In the genomic region with DNA sequence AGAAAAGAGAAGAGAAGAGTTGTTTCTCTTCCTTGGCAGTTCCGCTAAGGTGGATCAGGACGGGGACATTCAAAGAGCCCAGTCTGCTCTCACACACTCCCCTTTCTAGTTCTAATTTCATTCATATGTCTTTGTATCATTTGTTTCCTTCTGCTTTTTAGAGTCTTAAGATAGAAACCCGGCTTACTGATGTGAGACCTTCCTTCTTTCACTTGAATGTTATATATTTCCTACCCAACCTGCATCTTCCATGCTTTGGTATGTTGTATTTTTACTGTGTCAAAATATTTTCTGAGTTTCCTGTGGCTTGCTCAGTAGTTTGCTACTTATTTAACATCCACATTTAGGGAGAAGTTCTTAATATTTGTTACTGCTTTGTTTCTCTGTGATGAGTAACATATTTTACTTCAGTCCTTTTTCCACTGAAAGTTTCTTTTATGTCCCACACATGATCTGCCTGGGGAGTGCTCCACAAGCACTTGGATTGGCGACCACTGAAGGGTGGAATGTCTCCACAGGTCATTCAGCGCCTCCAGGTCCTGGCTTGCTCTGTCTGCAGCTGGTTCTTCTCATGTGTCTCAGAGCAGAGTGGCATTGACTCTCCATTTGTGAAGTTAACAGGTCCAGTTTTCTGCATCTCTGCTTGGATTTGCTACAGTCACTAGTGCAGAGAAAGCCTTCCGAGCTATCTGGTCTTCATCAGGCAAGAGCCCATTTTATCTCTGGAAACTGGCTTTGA, we compare ENCODE assay signal across 28 mouse cellular contexts. TPM values are rescaled to one million over a fixed set of nuclear protein-coding genes. Genes with fewer than 3 reads are reported as not detected.
A peak's percentile ranks its signal among the peaks of the same experiment; 100 is the strongest.
DNase-seq lines count a peak whose midpoint lies in the region; ATAC-seq and TF ChIP-seq lines count a peak whose summit lies in the region.
"Had no signal": no experiment of that assay in that cellular context is flagged by ENCODE, and none has a peak within 500 bp of the region (broad histone marks: within the 10 kb centered on the region; RNA-seq: fewer than 3 reads in every experiment).

No protein-coding gene starts in this region.

- peak; percentile 24 for DNase-seq in gastrocnemius, adult 18-20 months (ENCODE audit: low spot score)
- DNase-seq in gastrocnemius, postnatal 25 days: no peak
- peak; percentile 78 for DNase-seq in kidney, postnatal 0 days (ENCODE audit: low spot score)
- DNase-seq in kidney, adult 18-20 months: no peak
- peak; percentile 41 for DNase-seq in CH12.LX (ENCODE audit: extremely low read depth)
- DNase-seq in splenic B cell, adult 2 months (ENCODE audit: low read depth, low spot score): peak; percentile 73
- DNase-seq in lung, adult 2 months: no peak
- DNase-seq: cerebellum, adult 11-12 months; cerebellum, adult 9-11 months; heart, postnatal 14 days; kidney, adult 11 months; layer of hippocampus, adult 9-11 months; liver; lung, embryonic 14.5 days; lung, postnatal 14 days; right cerebral cortex, adult 18-20 months; spleen, adult 18-20 months; thymus, postnatal 14 days had no signal

- TF ChIP-seq CTCF in kidney, postnatal 0 days (IDR thresholded peaks at IDR 0.05; ENCODE audit: low read depth): no peak
- no peak for TF ChIP-seq CTCF in CH12.LX (conservative IDR thresholded peaks at IDR 0.05 in 1 of 2, IDR thresholded peaks at IDR 0.05 in 1 of 2; ENCODE audit: low read depth in 2 of 2, low read length in 2 of 2)
- no peak for TF ChIP-seq CTCF in lung, adult 2 months (IDR thresholded peaks at IDR 0.05; ENCODE audit: insufficient read depth, low read length)

- H3K4me3 ChIP-seq in kidney, postnatal 0 days (replicated peaks; ENCODE audit: low read depth, low read length): no peak overlapping the region
- no peak overlapping the region for H3K4me3 ChIP-seq in CH12.LX (replicated peaks in 1 of 3; ENCODE audit: low read depth in 2 of 3, low read length in 2 of 3, poor library complexity in 1 of 3)
- no peak overlapping the region for H3K4me3 ChIP-seq in lung, adult 2 months (replicated peaks; ENCODE audit: extremely low read depth, low read depth, low read length)
- H3K4me3 ChIP-seq: embryonic facial prominence, embryonic 13.5 days; forebrain, embryonic 10.5 days; forebrain, embryonic 15.5 days; hindbrain, embryonic 10.5 days; hindbrain, embryonic 15.5 days had no signal

- ATAC-seq in kidney, postnatal 0 days (replicated peaks; ENCODE audit: low FRiP score, low read depth): peak; percentile 42
- ATAC-seq: forebrain, embryonic 15.5 days; inflammation-experienced regulatory T-cells, adult 6 months; midbrain, embryonic 16.5 days had no signal

- in situ Hi-C loops in CH12.LX (cut with MboI; ENCODE audit: low pct_ligation_motif_present, low pct_unique_long_range_greater_than_20kb, low sequenced_read_pairs): no loop called here

- H3K27ac ChIP-seq in kidney, postnatal 0 days: peak overlapping the region; percentile 36; the same call in 1 of the 2 replicates
- H3K27ac ChIP-seq in CH12.LX (ENCODE audit: insufficient read depth, low read depth): peak overlapping the region; percentile 40; the same call in 1 of the 2 replicates
- H3K27ac ChIP-seq: embryonic facial prominence, embryonic 13.5 days; forebrain, embryonic 10.5 days; forebrain, embryonic 15.5 days; hindbrain, embryonic 10.5 days; hindbrain, embryonic 15.5 days; liver, embryonic 14.5 days had no signal

- no peaks in the 10 kb centered on the region for H3K9me3 ChIP-seq in kidney, postnatal 0 days (replicated peaks; ENCODE audit: low read length)
- H3K9me3 ChIP-seq in CH12.LX (replicated peaks; ENCODE audit: low read length): no peaks in the 10 kb centered on the region
- H3K9me3 ChIP-seq: embryonic facial prominence, embryonic 13.5 days; forebrain, embryonic 10.5 days; forebrain, embryonic 15.5 days; hindbrain, embryonic 10.5 days; hindbrain, embryonic 15.5 days had no signal

- 0 out of 2 replicates have a peak, but pooled peaks cover 2% of the 10 kb centered on the region for H3K79me2 ChIP-seq in CH12.LX (replicated peaks; ENCODE audit: control insufficient read depth, extremely low read depth, insufficient read depth, poor library complexity, severe bottlenecking)

- no peak overlapping the region for H3K4me2 ChIP-seq in kidney, postnatal 0 days (ENCODE audit: low read length)
- no peak overlapping the region for H3K4me2 ChIP-seq in CH12.LX (ENCODE audit: insufficient read depth, low read depth, poor library complexity, severe bottlenecking)
- H3K4me2 ChIP-seq: embryonic facial prominence, embryonic 13.5 days; forebrain, embryonic 15.5 days; hindbrain, embryonic 15.5 days; lung, embryonic 14.5 days; midbrain, embryonic 11.5 days had no signal

- TF ChIP-seq RAD21 in CH12.LX (IDR thresholded peaks at IDR 0.05; ENCODE audit: low read depth, low read length): no peak

- H3K27me3 ChIP-seq in kidney, postnatal 0 days (ENCODE audit: insufficient read depth, low read length): no peaks in the 10 kb centered on the region
- H3K27me3 ChIP-seq in CH12.LX (replicated peaks): no peaks in the 10 kb centered on the region
- H3K27me3 ChIP-seq in splenic B cell, adult 2 months (ENCODE audit: control insufficient read depth, insufficient read depth, low read length, poor library complexity, severe bottlenecking): no peaks in the 10 kb centered on the region
- H3K27me3 ChIP-seq: embryonic facial prominence, embryonic 13.5 days; forebrain, embryonic 15.5 days; hindbrain, embryonic 15.5 days had no signal

- 53% methylated on average over 6 of the region's 6 CpGs for WGBS in kidney, postnatal 0 days
- 77% methylated on average over 6 of the region's 6 CpGs for WGBS in lung, adult 2 months

- H3K36me3 ChIP-seq in kidney, postnatal 0 days (ENCODE audit: insufficient read depth, low read length): peaks cover 4% of the 10 kb centered on the region; the same call in 1 of the 2 replicates
- H3K36me3 ChIP-seq in CH12.LX (replicated peaks in 1 of 2; ENCODE audit: control insufficient read depth in 1 of 2, insufficient read depth in 1 of 2, low read length in 1 of 2): peaks cover 5 to 15% of the 10 kb centered on the region in 2 experiments
- no peaks in the 10 kb centered on the region for H3K36me3 ChIP-seq in splenic B cell, adult 2 months (ENCODE audit: control insufficient read depth, insufficient read depth, low read length, poor library complexity, severe bottlenecking)
- H3K36me3 ChIP-seq: embryonic facial prominence, embryonic 13.5 days; forebrain, embryonic 10.5 days; forebrain, embryonic 15.5 days; hindbrain, embryonic 10.5 days; hindbrain, embryonic 15.5 days had no signal

- H3K4me1 ChIP-seq in kidney, postnatal 0 days (replicated peaks; ENCODE audit: insufficient read depth, low read length): 0 out of 2 replicates have a peak, but pooled peaks cover 17% of the 10 kb centered on the region
- H3K4me1 ChIP-seq in CH12.LX (ENCODE audit: control insufficient read depth in 1 of 2, insufficient read depth in 2 of 2): peaks cover 12 to 73% of the 10 kb centered on the region in 2 experiments
- peaks cover 2% of the 10 kb centered on the region; the same call in 1 of the 2 replicates for H3K4me1 ChIP-seq in lung, adult 2 months (ENCODE audit: control insufficient read depth, insufficient read depth, low read length)
- H3K4me1 ChIP-seq: embryonic facial prominence, embryonic 13.5 days had no signal

- dilution Hi-C loops in CH12.LX (cut with MboI; ENCODE audit: extremely low pct_ligation_motif_present, extremely low pct_unique_long_range_greater_than_20kb, low sequenced_read_pairs): no loop called here

- no peak; the same call in 1 of the 2 replicates for TF ChIP-seq EP300 in CH12.LX (IDR thresholded peaks at IDR 0.05; ENCODE audit: low read length)

- H3K9ac ChIP-seq in kidney, postnatal 0 days (ENCODE audit: low read depth, low read length): no peak overlapping the region
- 0 out of 2 replicates have a peak overlapping the region, but pooled peaks have one; percentile 19 for H3K9ac ChIP-seq in CH12.LX (ENCODE audit: insufficient read depth, low read depth)
- H3K9ac ChIP-seq: embryonic facial prominence, embryonic 13.5 days; forebrain, embryonic 15.5 days; hindbrain, embryonic 15.5 days; liver, embryonic 14.5 days; lung, embryonic 14.5 days had no signal

- no peak for TF ChIP-seq POLR2A in CH12.LX (IDR thresholded peaks at IDR 0.05; ENCODE audit: low read depth, low read length)
- no peak for TF ChIP-seq POLR2A in lung, adult 2 months (IDR thresholded peaks at IDR 0.05; ENCODE audit: borderline replicate concordance, extremely low read depth, low read depth, low read length)

TF ChIP-seq in CH12.LX, 34 proteins besides CTCF, POLR2A, EP300 and RAD21:
- TF ChIP-seq ZNF384 (IDR thresholded peaks at IDR 0.05; ENCODE audit: low read depth, low read length) (no peak), TBP (conservative IDR thresholded peaks at IDR 0.05; ENCODE audit: low read depth, low read length) (no peak)

RNA-seq across cellular contexts. Expression of a gene that starts 51.2 kb away (rescaled TPM):
- total RNA-seq in gastrocnemius, adult 18-20 months (2021): under 1 TPM in 1 of 2 experiments, not detected in 1; 0.07 TPM
- under 1 TPM; 0.08 to 0.11 TPM for total RNA-seq in gastrocnemius, postnatal 25 days (2021)
- 0.68 and 0.74 TPM in 2 replicates for polyA plus RNA-seq in kidney, postnatal 0 days (2015; fragmentation: Nextera tagmentation; extraction: Ambion mirVana)
- 0.34 and 0.38 TPM in 2 replicates for total RNA-seq in CH12.LX (2012; rRNA removed)
- total RNA-seq in CH12.LX (2014; rRNA removed): 0.05 and 0.26 TPM in 2 replicates
- polyA plus RNA-seq in CH12.LX (2012; ENCODE audit: insufficient read length, low read depth): 0.33 and 0.41 TPM in 2 replicates
- polyA plus RNA-seq in lung, adult 2 months (2012; rRNA removed): 0.37 and 0.82 TPM in 2 replicates
- total RNA-seq: granulocyte monocyte progenitor cell, adult 5-6 weeks had no signal

RNA-seq across cellular contexts. Expression of a gene that starts 51.5 kb away (rescaled TPM):
- total RNA-seq in gastrocnemius, adult 18-20 months (2021): 10 to 100 TPM; 15.4 to 17.4 TPM
- total RNA-seq in gastrocnemius, postnatal 25 days (2021): 10 to 100 TPM; 10.5 to 11.6 TPM
- polyA plus RNA-seq in kidney, postnatal 0 days (2015; fragmentation: Nextera tagmentation; extraction: Ambion mirVana): 2.4 and 2.6 TPM in 2 replicates
- total RNA-seq in CH12.LX (2012; rRNA removed) (3.0 and 4.0 TPM in 2 replicates), CH12.LX (2014; rRNA removed) (4.4 and 4.8 TPM in 2 replicates)
- 12.5 and 13.8 TPM in 2 replicates for polyA plus RNA-seq in CH12.LX (2012; ENCODE audit: insufficient read length, low read depth)
- polyA plus RNA-seq in lung, adult 2 months (2012; rRNA removed): 13.4 and 13.9 TPM in 2 replicates

RNA-seq across cellular contexts. Expression of a gene that starts 57.5 kb away (rescaled TPM):
- 10 to 100 TPM; 14.5 to 14.6 TPM for total RNA-seq in gastrocnemius, adult 18-20 months (2021)
- total RNA-seq in gastrocnemius, postnatal 25 days (2021): 10 to 100 TPM; 12.6 to 13.5 TPM
- 39.7 and 41.6 TPM in 2 replicates for polyA plus RNA-seq in kidney, postnatal 0 days (2015; fragmentation: Nextera tagmentation; extraction: Ambion mirVana)
- 8.5 and 10.1 TPM in 2 replicates for total RNA-seq in CH12.LX (2012; rRNA removed)
- 4.4 and 5.7 TPM in 2 replicates for total RNA-seq in CH12.LX (2014; rRNA removed)
- 24.4 and 29.1 TPM in 2 replicates for polyA plus RNA-seq in CH12.LX (2012; ENCODE audit: insufficient read length, low read depth)
- polyA plus RNA-seq in lung, adult 2 months (2012; rRNA removed): 19.2 and 30.2 TPM in 2 replicates

Comparison
In these comparisons a context has a peak if more than half of its experiments do, and no peak if none do; other contexts are left out.
1. DNase-seq: peak in gastrocnemius, adult 18-20 months (single experiment), kidney, postnatal 0 days (single experiment), CH12.LX (single experiment) and splenic B cell, adult 2 months (single experiment); none in gastrocnemius, postnatal 25 days (single experiment), kidney, adult 18-20 months (single experiment) and lung, adult 2 months (single experiment).